Mouse (Mus musculus): ENCODE results near the gene Fat3. TPM values are rescaled to one million over a fixed set of nuclear protein-coding genes. Genes with fewer than 3 reads are reported as not detected.

Gene Fat3
- polyA plus RNA-seq, 1 experiment from 2014 or later: 1.8 TPM

DNA sequence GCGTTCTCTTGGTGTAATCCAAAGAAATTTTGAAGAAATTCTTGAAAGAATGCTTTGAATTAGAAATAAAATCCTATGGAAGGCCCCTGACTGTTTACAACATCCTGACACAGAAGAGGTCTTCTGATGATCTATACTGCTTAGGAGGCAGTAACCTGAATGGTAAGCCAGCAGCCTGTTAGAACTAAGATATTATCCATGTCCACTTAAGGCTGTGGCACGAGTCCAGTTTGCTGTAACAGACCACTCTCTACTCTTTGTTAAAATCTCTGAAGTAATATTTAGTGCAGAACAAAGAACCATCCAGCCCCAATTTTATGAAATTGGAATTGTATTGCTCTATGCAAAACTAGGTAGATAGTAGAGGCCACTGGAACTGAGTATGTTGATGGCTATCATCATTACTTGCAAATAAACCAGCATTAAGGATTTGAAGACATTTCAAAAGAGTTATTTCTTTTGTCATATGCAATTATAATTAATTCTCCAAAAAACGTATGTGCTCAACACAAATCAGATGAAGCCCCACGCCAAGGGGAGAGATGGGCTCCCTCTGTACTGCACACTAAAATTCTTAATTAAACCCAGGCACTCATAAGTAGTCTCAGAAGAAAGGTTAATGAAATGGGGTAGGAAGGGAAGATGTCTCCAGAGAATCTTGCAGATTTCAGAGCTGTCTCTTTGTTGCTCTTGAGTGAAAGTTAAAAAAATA is 230.9 kb downstream of the Fat3 start:
- Histone ChIP-seq H3K4me2 (ENCODE audit: low read length) (no peak overlapping the region), H3K27ac (replicated peaks in 1 of 2; ENCODE audit: control insufficient read depth in 1 of 2, insufficient read depth in 1 of 2, low read depth in 2 of 2, low read length in 2 of 2) (no peak overlapping the region), H3K36me3 (ENCODE audit: control insufficient read depth, insufficient read depth, low read length) (no peaks in the 10 kb centered on the region), H3K27me3 (ENCODE audit: control insufficient read depth, insufficient read depth, low read length) (no peaks in the 10 kb centered on the region), H3K4me3 (ENCODE audit: control insufficient read depth in 1 of 2, insufficient read depth in 1 of 2, low read depth in 1 of 2, low read length in 2 of 2) (no peak overlapping the region), H3K9me3 (ENCODE audit: control insufficient read depth, low read length) (no peaks in the 10 kb centered on the region), H3K4me1 (ENCODE audit: control insufficient read depth in 2 of 2, insufficient read depth in 2 of 2, low read length in 2 of 2) (no peaks in the 10 kb centered on the region), H3K9ac (ENCODE audit: low read length) (no peak overlapping the region)
- 78% methylated on average over 4 of the region's 4 CpGs for WGBS
- no peak for ATAC-seq (ENCODE audit: insufficient number of reproducible peaks, insufficient read depth, low FRiP score, low read depth)

DNA sequence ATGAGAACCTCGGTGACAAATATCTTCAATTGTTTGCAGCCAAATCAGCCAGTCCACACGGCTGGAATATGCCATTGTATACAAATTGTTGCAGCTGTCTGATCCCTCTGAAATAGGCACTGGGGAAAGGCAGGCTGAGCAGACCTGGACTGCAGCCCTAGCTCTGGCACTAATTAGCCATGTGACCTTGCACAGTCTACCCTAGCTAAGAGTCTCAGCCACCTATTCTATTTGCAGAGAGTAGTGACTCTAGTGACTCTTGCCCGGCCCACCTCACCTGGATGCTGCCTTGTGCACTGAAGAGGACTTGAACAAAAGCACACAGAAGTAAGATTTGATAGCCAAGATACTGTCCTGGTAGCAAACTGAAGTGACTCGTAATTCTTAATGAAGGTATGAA is 235.6 kb downstream of the Fat3 start:
- WGBS: 79% methylated on average over 4 of the region's 4 CpGs
- no peak overlapping the region for H3K9ac ChIP-seq (ENCODE audit: low read length)
- no peak for ATAC-seq (ENCODE audit: insufficient number of reproducible peaks, insufficient read depth, low FRiP score, low read depth)
- no peaks in the 10 kb centered on the region for H3K27me3 ChIP-seq (ENCODE audit: control insufficient read depth, insufficient read depth, low read length)
- H3K27ac ChIP-seq (replicated peaks in 1 of 2; ENCODE audit: control insufficient read depth in 1 of 2, insufficient read depth in 1 of 2, low read depth in 2 of 2, low read length in 2 of 2): no peak overlapping the region
- H3K4me2 ChIP-seq (ENCODE audit: low read length): no peak overlapping the region
- H3K4me1 ChIP-seq (ENCODE audit: control insufficient read depth in 2 of 2, insufficient read depth in 2 of 2, low read length in 2 of 2): no peaks in the 10 kb centered on the region
- no peaks in the 10 kb centered on the region for H3K9me3 ChIP-seq (ENCODE audit: control insufficient read depth, low read length)
- H3K36me3 ChIP-seq (ENCODE audit: control insufficient read depth, insufficient read depth, low read length): no peaks in the 10 kb centered on the region
- H3K4me3 ChIP-seq (ENCODE audit: control insufficient read depth in 1 of 2, insufficient read depth in 1 of 2, low read depth in 1 of 2, low read length in 2 of 2): no peak overlapping the region

DNA sequence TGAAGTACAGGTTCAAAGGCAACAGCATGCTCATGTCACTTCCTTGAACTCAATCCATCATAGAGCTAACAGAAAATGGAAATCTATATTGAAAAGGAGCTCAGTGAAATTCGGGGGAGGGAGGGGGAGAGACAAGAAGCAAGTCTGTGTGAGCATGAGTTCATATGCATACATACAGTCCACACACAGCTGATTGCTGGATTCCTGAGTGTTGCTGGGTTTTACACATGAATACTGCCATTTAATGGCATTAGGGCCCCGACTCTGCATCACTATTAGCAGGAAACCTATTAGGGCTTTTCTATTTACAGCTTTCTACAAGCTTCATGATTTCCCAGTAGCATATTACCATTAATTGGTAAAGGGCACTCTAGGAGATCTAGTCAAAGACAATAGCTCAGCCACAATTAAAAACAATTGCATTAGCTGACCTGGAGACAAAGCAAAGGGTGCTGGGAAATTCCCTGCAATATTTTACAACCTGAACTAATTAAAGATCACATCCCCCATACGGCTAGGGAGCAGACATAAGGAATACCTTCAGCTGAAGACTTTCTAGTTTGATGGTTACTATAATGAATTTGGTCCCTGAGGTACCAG is 243.7 kb downstream of the Fat3 start:
- Histone ChIP-seq H3K9me3 (ENCODE audit: control insufficient read depth, low read length) (no peaks in the 10 kb centered on the region), H3K36me3 (ENCODE audit: control insufficient read depth, insufficient read depth, low read length) (no peaks in the 10 kb centered on the region), H3K27ac (replicated peaks in 1 of 2; ENCODE audit: control insufficient read depth in 1 of 2, insufficient read depth in 1 of 2, low read depth in 2 of 2, low read length in 2 of 2) (no peak overlapping the region), H3K4me3 (ENCODE audit: control insufficient read depth in 1 of 2, insufficient read depth in 1 of 2, low read depth in 1 of 2, low read length in 2 of 2) (no peak overlapping the region), H3K4me1 (ENCODE audit: control insufficient read depth in 2 of 2, insufficient read depth in 2 of 2, low read length in 2 of 2) (peaks cover 3 to 10% of the 10 kb centered on the region in 2 experiments; a peak in 3 of 4 replicates), H3K4me2 (ENCODE audit: low read length) (no peak overlapping the region), H3K9ac (ENCODE audit: low read length) (no peak overlapping the region), H3K27me3 (ENCODE audit: control insufficient read depth, insufficient read depth, low read length) (no peaks in the 10 kb centered on the region)
- 78% methylated on average over 3 of the region's 3 CpGs for WGBS
- ATAC-seq (ENCODE audit: insufficient number of reproducible peaks, insufficient read depth, low FRiP score, low read depth): no peak

DNA sequence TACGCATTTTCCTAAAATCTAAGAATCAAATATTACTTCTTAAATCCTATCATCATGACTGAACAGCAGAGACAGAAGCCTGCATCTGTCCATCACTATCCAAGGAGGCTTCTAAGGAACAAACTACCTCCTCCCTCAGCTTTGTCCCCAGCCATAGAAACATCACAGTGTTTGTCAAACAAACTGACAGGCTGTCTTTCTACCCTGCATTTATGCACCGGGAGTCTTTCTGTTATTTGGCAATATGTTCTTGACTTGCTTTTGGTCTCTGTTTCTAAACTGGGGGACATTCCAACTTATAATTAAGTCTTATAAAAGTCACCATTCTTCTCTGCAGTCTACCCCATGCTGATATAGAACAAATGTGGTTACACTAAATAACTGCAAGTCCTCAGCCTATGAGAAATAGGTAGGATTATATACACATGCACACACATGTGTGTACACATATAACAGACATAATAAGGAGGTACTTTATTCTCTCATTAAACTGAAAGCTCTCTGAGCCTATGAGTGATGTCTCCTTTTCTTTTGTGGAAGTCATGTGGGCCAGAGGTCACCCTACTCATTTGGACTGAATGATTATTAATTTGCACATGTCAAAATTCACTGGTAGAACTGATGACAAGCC is 244.4 kb downstream of the Fat3 start:
- Histone ChIP-seq H3K9ac (ENCODE audit: low read length) (no peak overlapping the region), H3K4me1 (ENCODE audit: control insufficient read depth in 2 of 2, insufficient read depth in 2 of 2, low read length in 2 of 2) (peaks cover 3 to 10% of the 10 kb centered on the region in 2 experiments; a peak in 3 of 4 replicates), H3K4me3 (ENCODE audit: control insufficient read depth in 1 of 2, insufficient read depth in 1 of 2, low read depth in 1 of 2, low read length in 2 of 2) (no peak overlapping the region), H3K4me2 (ENCODE audit: low read length) (no peak overlapping the region), H3K36me3 (ENCODE audit: control insufficient read depth, insufficient read depth, low read length) (no peaks in the 10 kb centered on the region), H3K27me3 (ENCODE audit: control insufficient read depth, insufficient read depth, low read length) (no peaks in the 10 kb centered on the region), H3K9me3 (ENCODE audit: control insufficient read depth, low read length) (no peaks in the 10 kb centered on the region), H3K27ac (replicated peaks in 1 of 2; ENCODE audit: control insufficient read depth in 1 of 2, insufficient read depth in 1 of 2, low read depth in 2 of 2, low read length in 2 of 2) (no peak overlapping the region)
- WGBS: 76% methylated on average over 2 of the region's 2 CpGs
- no peak for ATAC-seq (ENCODE audit: insufficient number of reproducible peaks, insufficient read depth, low FRiP score, low read depth)

DNA sequence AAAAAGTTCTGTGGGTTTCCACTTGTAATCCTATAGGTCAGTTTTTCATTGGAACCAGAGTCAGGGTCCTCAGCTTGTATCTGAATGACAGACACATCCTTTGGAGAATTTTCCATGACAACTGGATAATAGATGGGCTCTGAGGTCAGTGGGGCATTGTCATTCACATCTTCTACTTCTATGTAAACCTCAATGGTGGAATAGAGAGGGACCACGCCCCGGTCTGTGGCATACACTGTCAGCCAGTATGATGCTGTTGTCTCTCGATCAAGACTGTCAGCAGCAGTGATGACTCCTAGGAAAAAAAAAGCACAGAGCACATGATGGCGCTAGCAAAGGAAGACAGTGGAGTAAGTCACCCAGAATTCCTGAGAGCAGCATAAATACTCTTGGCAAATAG is 254.3 kb downstream of the Fat3 start:
- H3K4me1 ChIP-seq (ENCODE audit: control insufficient read depth in 2 of 2, insufficient read depth in 2 of 2, low read length in 2 of 2): no peaks in the 10 kb centered on the region
- ATAC-seq (ENCODE audit: insufficient number of reproducible peaks, insufficient read depth, low FRiP score, low read depth): no peak
- H3K4me3 ChIP-seq (ENCODE audit: control insufficient read depth in 1 of 2, insufficient read depth in 1 of 2, low read depth in 1 of 2, low read length in 2 of 2): no peak overlapping the region
- WGBS: 78% methylated on average over 4 of the region's 4 CpGs
- no peak overlapping the region for H3K4me2 ChIP-seq (ENCODE audit: low read length)
- no peaks in the 10 kb centered on the region for H3K36me3 ChIP-seq (ENCODE audit: control insufficient read depth, insufficient read depth, low read length)
- H3K27ac ChIP-seq (replicated peaks in 1 of 2; ENCODE audit: control insufficient read depth in 1 of 2, insufficient read depth in 1 of 2, low read depth in 2 of 2, low read length in 2 of 2): no peak overlapping the region
- H3K9me3 ChIP-seq (ENCODE audit: control insufficient read depth, low read length): no peaks in the 10 kb centered on the region
- no peaks in the 10 kb centered on the region for H3K27me3 ChIP-seq (ENCODE audit: control insufficient read depth, insufficient read depth, low read length)
- no peak overlapping the region for H3K9ac ChIP-seq (ENCODE audit: low read length)

DNA sequence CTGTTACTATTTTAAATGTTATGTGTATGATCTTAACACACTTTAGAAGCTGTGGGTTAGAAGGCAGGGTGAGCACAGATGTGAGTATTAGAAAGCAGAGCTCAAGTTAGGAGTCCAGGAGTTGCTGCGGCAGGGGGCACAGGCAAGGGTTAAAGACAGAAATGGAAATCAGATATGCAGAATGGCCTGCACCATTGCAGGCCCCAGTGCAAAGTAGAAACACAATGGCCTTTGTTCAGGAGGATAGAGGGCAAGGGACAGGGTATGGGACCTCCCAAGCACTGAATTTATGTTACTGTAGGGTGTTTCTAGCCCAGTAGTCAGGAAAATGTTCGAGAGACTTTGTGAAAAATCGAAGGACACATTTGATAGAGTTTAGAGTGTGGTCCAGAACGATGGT is 269.5 kb downstream of the Fat3 start:
- Histone ChIP-seq H3K4me1 (ENCODE audit: control insufficient read depth in 2 of 2, insufficient read depth in 2 of 2, low read length in 2 of 2) (no peaks in the 10 kb centered on the region), H3K27me3 (ENCODE audit: control insufficient read depth, insufficient read depth, low read length) (no peaks in the 10 kb centered on the region), H3K4me3 (ENCODE audit: control insufficient read depth in 1 of 2, insufficient read depth in 1 of 2, low read depth in 1 of 2, low read length in 2 of 2) (no peak overlapping the region), H3K4me2 (ENCODE audit: low read length) (no peak overlapping the region), H3K9ac (ENCODE audit: low read length) (no peak overlapping the region), H3K9me3 (ENCODE audit: control insufficient read depth, low read length) (no peaks in the 10 kb centered on the region), H3K36me3 (ENCODE audit: control insufficient read depth, insufficient read depth, low read length) (no peaks in the 10 kb centered on the region), H3K27ac (replicated peaks in 1 of 2; ENCODE audit: control insufficient read depth in 1 of 2, insufficient read depth in 1 of 2, low read depth in 2 of 2, low read length in 2 of 2) (no peak overlapping the region)
- WGBS: 70% methylated on average over 4 of the region's 4 CpGs
- no peak for ATAC-seq (ENCODE audit: insufficient number of reproducible peaks, insufficient read depth, low FRiP score, low read depth)

DNA sequence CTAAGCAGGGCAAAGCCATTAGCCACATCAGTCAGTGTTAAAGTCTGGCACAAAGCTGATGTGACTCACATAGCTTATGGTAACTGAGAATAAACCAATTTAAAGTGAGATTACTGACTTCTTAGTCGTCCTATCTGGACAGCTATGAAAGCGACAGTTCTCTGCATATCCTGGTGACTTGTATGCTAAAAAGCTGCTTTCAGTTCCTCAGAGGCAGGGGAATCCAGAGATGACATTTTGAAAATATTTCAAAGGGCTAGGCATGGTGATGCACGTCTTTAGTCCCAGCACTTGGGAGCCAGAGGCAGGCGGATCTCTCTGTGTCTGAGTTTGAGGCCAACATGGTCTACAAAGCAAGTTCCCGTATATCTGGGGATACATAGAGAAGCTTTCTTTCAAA is 272.2 kb downstream of the Fat3 start:
- Histone ChIP-seq H3K4me1 (ENCODE audit: control insufficient read depth in 2 of 2, insufficient read depth in 2 of 2, low read length in 2 of 2) (no peaks in the 10 kb centered on the region), H3K27me3 (ENCODE audit: control insufficient read depth, insufficient read depth, low read length) (no peaks in the 10 kb centered on the region), H3K4me2 (ENCODE audit: low read length) (no peak overlapping the region), H3K4me3 (ENCODE audit: control insufficient read depth in 1 of 2, insufficient read depth in 1 of 2, low read depth in 1 of 2, low read length in 2 of 2) (no peak overlapping the region), H3K27ac (replicated peaks in 1 of 2; ENCODE audit: control insufficient read depth in 1 of 2, insufficient read depth in 1 of 2, low read depth in 2 of 2, low read length in 2 of 2) (no peak overlapping the region), H3K9me3 (ENCODE audit: control insufficient read depth, low read length) (no peaks in the 10 kb centered on the region), H3K36me3 (ENCODE audit: control insufficient read depth, insufficient read depth, low read length) (no peaks in the 10 kb centered on the region), H3K9ac (ENCODE audit: low read length) (no peak overlapping the region)
- WGBS: 78% methylated on average over 5 of the region's 5 CpGs
- ATAC-seq (ENCODE audit: insufficient number of reproducible peaks, insufficient read depth, low FRiP score, low read depth): no peak
